Mouse (Mus musculus) kidney, adult 9 months (tissue): ENCODE results near the gene Ptp4a2.
A peak's percentile ranks its signal among the peaks of the same experiment; 100 is the strongest.
"Not testable (repeated sequence)": the region's sequence is repeated elsewhere in the genome, so short reads cannot be mapped to it uniquely, and the experiment has no call there.

Experiments used
- DNase-seq: peaks from one replicate; pipeline ENCODE4 v3.0.0; 2022

Gene Ptp4a2

GRCm38 (mm10) chr4:129810798-129811604, at the start of gene Ptp4a2:
Gene Ptp4a2, plus strand, starts transcription at chr4:129811219.
- peak; percentile 47 for DNase-seq

GRCm38 (mm10) chr4:129761606-129762005, 49.4 kb upstream of the Ptp4a2 start:
- DNase-seq = no peak

GRCm38 (mm10) chr4:129762496-129762895, 48.5 kb upstream of the Ptp4a2 start:
- DNase-seq = not testable (repeated sequence)

- DNase-seq = no peak
Observed at GRCm38 (mm10) chr4:129765351-129765750, 45.7 kb upstream of the Ptp4a2 start.

GRCm38 (mm10) chr4:129767782-129768181, 43.2 kb upstream of the Ptp4a2 start:
- no peak for DNase-seq

- not testable (repeated sequence) for DNase-seq
Observed at GRCm38 (mm10) chr4:129768742-129769141, 42.3 kb upstream of the Ptp4a2 start.

GRCm38 (mm10) chr4:129770600-129770999, 40.4 kb upstream of the Ptp4a2 start:
- DNase-seq = no peak

GRCm38 (mm10) chr4:129771314-129771671, 39.7 kb upstream of the Ptp4a2 start:
- DNase-seq = no peak

GRCm38 (mm10) chr4:129771672-129772521, 39.1 kb upstream of the Ptp4a2 start:
- peak; percentile 39 for DNase-seq

- peak; percentile 44 for DNase-seq
Observed at GRCm38 (mm10) chr4:129781881-129782675, 28.9 kb upstream of the Ptp4a2 start.

- DNase-seq = no peak
Observed at GRCm38 (mm10) chr4:129782857-129783331, 28.1 kb upstream of the Ptp4a2 start.

- no peak for DNase-seq
Observed at GRCm38 (mm10) chr4:129783506-129783905, 27.5 kb upstream of the Ptp4a2 start.

GRCm38 (mm10) chr4:129785178-129785577, 25.8 kb upstream of the Ptp4a2 start:
- peak; percentile 92 for DNase-seq

GRCm38 (mm10) chr4:129788693-129789092, 22.3 kb upstream of the Ptp4a2 start:
- DNase-seq = no peak

- no peak for DNase-seq
Observed at GRCm38 (mm10) chr4:129789635-129790034, 21.4 kb upstream of the Ptp4a2 start.

GRCm38 (mm10) chr4:129790475-129790874, 20.5 kb upstream of the Ptp4a2 start:
- DNase-seq = no peak

- DNase-seq = no peak
Observed at GRCm38 (mm10) chr4:129791399-129791798, 19.6 kb upstream of the Ptp4a2 start.

- DNase-seq = no peak
Observed at GRCm38 (mm10) chr4:129792666-129793202, 18.3 kb upstream of the Ptp4a2 start.

GRCm38 (mm10) chr4:129793713-129794329, 17.2 kb upstream of the Ptp4a2 start:
- no peak for DNase-seq

GRCm38 (mm10) chr4:129795151-129795860, 15.7 kb upstream of the Ptp4a2 start:
- no peak for DNase-seq

GRCm38 (mm10) chr4:129795861-129796260, 15.2 kb upstream of the Ptp4a2 start:
- no peak for DNase-seq
